Mouse (Mus musculus) forebrain, embryonic 13.5 days (tissue): Measurements from ENCODE around the gene Son. TPM values are rescaled to one million over a fixed set of nuclear protein-coding genes. Genes with fewer than 3 reads are reported as not detected.

ENCODE experiments used
- ATAC-seq: fragments of 200-750 bp; cut with Nextera tagmentation; 2 replicates; pipeline ENCODE4 v1.8.0; 2017
- H3K27ac ChIP-seq: fragments of 300-500 bp; sonication (generic); 2 replicates; pipeline ENCODE4 v1.5.1; 2015; ENCODE audit warnings: inconsistent platforms, mild to moderate bottlenecking, moderate library complexity
- H3K27me3 ChIP-seq: fragments of 300-500 bp; sonication (generic); 2 replicates; pipeline ENCODE4 v1.6.1; 2015; ENCODE audit warnings: mild to moderate bottlenecking, inconsistent platforms
- H3K36me3 ChIP-seq: fragments of 300-500 bp; sonication (generic); 2 replicates; pipeline ENCODE4 v1.6.1; 2015; ENCODE audit warnings: mild to moderate bottlenecking, inconsistent platforms; ENCODE audit not compliant: poor library complexity, severe bottlenecking
- H3K4me1 ChIP-seq: fragments of 300-500 bp; sonication (generic); 2 replicates; pipeline ENCODE4 v1.6.1; 2015; ENCODE audit warnings: inconsistent platforms
- H3K4me2 ChIP-seq: fragments of 300-500 bp; sonication (generic); 2 replicates; pipeline ENCODE4 v1.6.1; 2015; ENCODE audit warnings: inconsistent platforms, mild to moderate bottlenecking, moderate library complexity
- H3K4me3 ChIP-seq: fragments of 300-500 bp; sonication (generic); 2 replicates; pipeline ENCODE4 v1.5.1; 2015; ENCODE audit warnings: mild to moderate bottlenecking, inconsistent platforms
- H3K9ac ChIP-seq: fragments of 300-500 bp; sonication (generic); 2 replicates; pipeline ENCODE4 v1.6.1; 2015; ENCODE audit warnings: mild to moderate bottlenecking, inconsistent platforms
- H3K9me3 ChIP-seq: fragments of 300-500 bp; sonication (generic); replicated peaks from 2 replicates; pipeline ENCODE4 v1.6.1; 2016; ENCODE audit warnings: inconsistent platforms
- WGBS: fragments of 180-500 bp; shearing (Covaris S2); methylation state at CpG from one replicate; pipeline ENCODE4 v1.1.7; 2015; 5-methylcytosine and 5-hydroxymethylcytosine counted together
- polyA plus RNA-seq: library from polyadenylated mRNA; unstranded; fragments of >200 nt; fragmentation: Nextera tagmentation; extraction: Ambion mirVana; gene quantifications from 2 replicates; pipeline ENCODE4 v1.2.1, GENCODE M21; 2015

Son gene
- polyA plus RNA-seq, 1 experiment from 2014 or later: 154 TPM

DNA sequence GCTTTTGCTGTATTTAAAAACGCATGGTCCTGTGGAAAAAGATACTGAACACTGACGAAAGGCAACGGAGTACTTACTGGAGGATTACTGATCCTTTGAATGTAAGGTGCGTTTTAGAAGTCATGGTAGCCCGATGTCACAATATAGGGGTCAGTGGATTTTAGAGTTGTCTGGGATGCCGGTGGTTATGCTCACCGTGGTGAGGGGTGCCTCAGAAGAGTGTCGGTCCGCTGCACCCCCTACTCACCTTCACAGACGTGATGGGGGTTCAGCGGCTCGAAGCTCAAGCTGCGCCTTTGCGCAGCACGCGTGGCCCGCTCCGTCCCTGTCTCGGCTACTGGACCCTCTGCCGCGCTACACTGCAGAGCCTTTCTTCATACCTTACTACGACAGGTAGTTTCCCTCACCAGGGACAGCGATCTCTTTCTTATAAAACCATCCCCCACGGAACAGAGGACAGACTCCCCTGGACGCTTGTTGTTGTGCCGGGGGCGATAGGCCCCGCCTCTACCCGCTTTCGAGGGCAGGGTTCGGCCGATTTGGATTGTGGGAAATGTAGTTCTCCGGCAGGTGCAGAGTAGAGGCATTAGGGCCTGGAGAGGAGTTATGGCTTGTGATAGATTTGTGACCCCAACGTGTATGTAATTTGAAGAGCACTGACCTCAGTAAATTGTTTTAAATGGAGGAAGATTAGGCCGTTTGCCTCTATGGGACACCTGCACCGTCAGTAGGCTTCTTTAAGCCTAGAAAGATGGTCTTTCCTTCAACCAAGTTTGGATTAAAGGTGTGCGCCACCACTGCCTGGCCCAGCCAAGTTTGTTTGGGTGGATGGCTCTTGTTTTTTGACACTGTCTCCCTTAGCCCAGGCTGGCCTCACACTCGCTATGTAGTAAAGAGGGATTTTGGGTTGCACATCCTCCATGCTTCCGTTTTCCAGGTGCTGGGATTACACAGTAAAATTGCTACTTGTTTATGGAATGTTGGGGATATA lies 28.5 kb upstream of the Son start, which contains the start of gene Dnajc28:
Gene Dnajc28 (minus strand): TSS at position 516 of the 991 bp plus-strand sequence.
- WGBS: 10% methylated on average over 39 of the region's 39 CpGs
- Histone ChIP-seq H3K4me2 (peak within 1 kb of the TSS; percentile 70), H3K36me3 (peaks cover 41% of the 10 kb centered on the region), H3K27ac (no peak within 1 kb of the TSS), H3K9me3 (no peaks in the 10 kb centered on the region), H3K4me3 (peak within 1 kb of the TSS; percentile 65), H3K27me3 (no peaks in the 10 kb centered on the region), H3K4me1 (peaks cover 8% of the 10 kb centered on the region; the same call in 1 of the 2 replicates), H3K9ac (peak within 1 kb of the TSS; percentile 78)
- peak; percentile 97 for ATAC-seq

DNA sequence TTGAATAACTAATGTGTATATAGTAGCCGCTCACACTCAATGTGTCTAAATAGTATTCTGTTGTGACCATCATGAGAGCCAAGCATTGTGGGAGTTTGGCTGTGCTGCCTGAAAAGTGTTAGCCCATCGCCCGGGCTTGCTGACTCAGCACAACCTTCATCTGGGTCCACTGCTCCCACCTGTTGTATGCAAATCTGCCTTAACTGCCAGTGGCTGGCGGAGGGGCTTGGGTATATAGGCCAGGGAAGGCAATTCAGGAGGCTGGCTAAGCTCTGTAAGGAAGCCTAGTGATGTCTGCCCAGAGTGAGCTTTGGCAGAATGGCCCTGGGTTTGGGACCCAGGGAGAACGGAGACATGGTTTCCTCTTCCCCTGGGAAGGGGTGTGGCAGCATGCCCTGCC lies 27.1 kb upstream of the Son start:
- Histone ChIP-seq H3K4me3 (no peak overlapping the region), H3K36me3 (peaks cover 54% of the 10 kb centered on the region), H3K4me1 (peaks cover 8% of the 10 kb centered on the region; the same call in 1 of the 2 replicates), H3K9me3 (no peaks in the 10 kb centered on the region), H3K27me3 (no peaks in the 10 kb centered on the region), H3K27ac (no peak overlapping the region), H3K4me2 (no peak overlapping the region), H3K9ac (no peak overlapping the region)
- ATAC-seq: no peak
- 94% methylated on average over 5 of the region's 5 CpGs for WGBS

DNA sequence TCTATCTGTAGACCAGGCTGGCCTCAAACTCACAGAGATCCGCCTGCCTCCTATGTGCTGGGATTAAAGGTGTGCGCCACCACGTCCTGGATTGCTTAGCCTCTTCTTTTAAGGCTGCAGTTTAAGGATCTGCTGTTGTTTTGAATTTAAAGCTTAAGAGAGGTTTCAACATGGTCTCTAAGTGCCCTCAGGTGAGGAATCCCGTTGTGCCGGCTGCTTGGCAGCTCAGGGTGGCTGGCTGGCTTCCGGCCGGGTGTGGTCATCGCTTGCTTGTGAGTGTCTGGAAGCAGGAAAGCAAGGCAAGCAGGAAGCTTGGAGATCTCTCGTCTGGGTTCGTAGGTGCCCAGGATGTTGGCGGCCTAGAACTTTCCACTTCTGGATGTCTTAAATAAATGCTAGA lies 26.3 kb upstream of the Son start:
- Histone ChIP-seq H3K4me2 (no peak overlapping the region), H3K4me3 (no peak overlapping the region), H3K9me3 (no peaks in the 10 kb centered on the region), H3K27ac (no peak overlapping the region), H3K9ac (no peak overlapping the region), H3K27me3 (no peaks in the 10 kb centered on the region), H3K36me3 (peaks cover 62% of the 10 kb centered on the region), H3K4me1 (peaks cover 8% of the 10 kb centered on the region; the same call in 1 of the 2 replicates)
- ATAC-seq: no peak
- WGBS: 93% methylated on average over 11 of the region's 11 CpGs

DNA sequence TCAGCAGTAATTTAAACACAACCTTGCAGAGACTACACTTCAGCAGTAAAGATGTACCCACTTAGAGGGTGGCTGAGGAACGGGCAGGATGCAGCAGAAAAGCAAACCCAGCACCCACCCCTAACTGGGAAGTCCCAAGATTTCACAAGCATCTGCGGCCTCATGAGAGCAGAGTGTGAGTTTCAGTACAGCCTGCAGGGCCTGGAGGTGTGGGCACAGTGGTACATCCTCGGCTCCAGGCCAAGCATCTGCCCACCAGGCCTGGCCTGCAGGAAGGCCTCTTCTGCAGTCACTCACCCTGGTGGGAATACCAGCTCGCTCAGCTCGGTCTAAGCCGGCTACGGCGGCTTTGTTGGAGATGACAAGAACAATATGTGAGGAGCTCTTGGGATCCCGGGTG lies 24.2 kb upstream of the Son start:
- Histone ChIP-seq H3K4me2 (no peak overlapping the region), H3K9me3 (no peaks in the 10 kb centered on the region), H3K36me3 (peaks cover 82% of the 10 kb centered on the region), H3K27me3 (no peaks in the 10 kb centered on the region), H3K4me1 (peaks cover 3% of the 10 kb centered on the region; the same call in 1 of the 2 replicates), H3K27ac (no peak overlapping the region), H3K9ac (no peak overlapping the region), H3K4me3 (no peak overlapping the region)
- 88% methylated on average over 9 of the region's 9 CpGs for WGBS
- no peak for ATAC-seq

DNA sequence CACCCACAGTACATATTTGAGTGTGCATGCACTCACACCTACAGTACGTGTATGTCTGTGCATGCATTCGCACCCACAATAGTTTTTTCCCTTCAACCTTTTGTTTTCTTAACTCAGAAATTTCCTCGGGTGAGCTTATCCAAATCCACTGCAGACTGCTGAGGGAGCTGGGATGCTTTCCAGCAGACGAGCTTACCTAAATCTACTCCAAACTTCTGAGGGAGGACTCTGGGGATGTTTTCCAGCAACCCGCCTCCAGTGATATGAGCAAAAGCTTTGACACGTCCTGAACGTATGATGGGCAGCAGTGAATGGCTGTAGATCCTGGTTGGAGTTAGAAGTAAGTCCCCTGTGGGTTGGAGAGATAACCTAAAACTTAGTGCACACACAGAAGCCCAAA lies 19.5 kb upstream of the Son start:
- ATAC-seq: no peak
- no peaks in the 10 kb centered on the region for H3K9me3 ChIP-seq

GRCm38 (mm10) chr16:91628673-91629072 lies 18.6 kb upstream of the Son start:
- H3K4me1 ChIP-seq: no peaks in the 10 kb centered on the region
- peaks cover 95% of the 10 kb centered on the region for H3K36me3 ChIP-seq
- no peak for ATAC-seq
- no peaks in the 10 kb centered on the region for H3K9me3 ChIP-seq
- H3K4me2 ChIP-seq: no peak overlapping the region
- WGBS: 94% methylated on average over 3 of the region's 3 CpGs
- H3K27me3 ChIP-seq: no peaks in the 10 kb centered on the region
- no peak overlapping the region for H3K4me3 ChIP-seq
- H3K27ac ChIP-seq: no peak overlapping the region
- no peak overlapping the region for H3K9ac ChIP-seq

More for the DNA sequence above, 19.5 kb upstream of the Son start:
- Histone ChIP-seq H3K27me3 (no peaks in the 10 kb centered on the region), H3K9ac (no peak overlapping the region), H3K4me1 (no peaks in the 10 kb centered on the region), H3K27ac (no peak overlapping the region), H3K4me3 (no peak overlapping the region), H3K4me2 (no peak overlapping the region), H3K36me3 (peaks cover 97% of the 10 kb centered on the region)
- WGBS: 90% methylated on average over 7 of the region's 7 CpGs

- H3K36me3 ChIP-seq: peaks cover 96% of the 10 kb centered on the region
- no peak overlapping the region for H3K27ac ChIP-seq
- no peaks in the 10 kb centered on the region for H3K27me3 ChIP-seq
- WGBS: 92% methylated on average over 4 of the region's 4 CpGs
- no peaks in the 10 kb centered on the region for H3K4me1 ChIP-seq
- ATAC-seq: no peak
- no peaks in the 10 kb centered on the region for H3K9me3 ChIP-seq
- H3K9ac ChIP-seq: no peak overlapping the region
- H3K4me3 ChIP-seq: no peak overlapping the region
- H3K4me2 ChIP-seq: no peak overlapping the region
These were observed 17.6 kb upstream of the Son start for GRCm38 (mm10) chr16:91629749-91630148.

- H3K9ac ChIP-seq: no peak overlapping the region
- H3K27me3 ChIP-seq: no peaks in the 10 kb centered on the region
- H3K27ac ChIP-seq: no peak overlapping the region
- H3K9me3 ChIP-seq: no peaks in the 10 kb centered on the region
- peaks cover 95% of the 10 kb centered on the region for H3K36me3 ChIP-seq
- no peak overlapping the region for H3K4me2 ChIP-seq
- WGBS: 71% methylated on average over 1 of the region's 1 CpGs
- no peaks in the 10 kb centered on the region for H3K4me1 ChIP-seq
- ATAC-seq: no peak
- H3K4me3 ChIP-seq: no peak overlapping the region
These were observed 16.7 kb upstream of the Son start for GRCm38 (mm10) chr16:91630584-91630983.

GRCm38 (mm10) chr16:91632439-91632838 lies 14.9 kb upstream of the Son start:
- Histone ChIP-seq H3K27me3 (no peaks in the 10 kb centered on the region), H3K36me3 (peaks cover 96% of the 10 kb centered on the region), H3K9ac (no peak overlapping the region), H3K9me3 (no peaks in the 10 kb centered on the region), H3K27ac (no peak overlapping the region), H3K4me1 (no peaks in the 10 kb centered on the region), H3K4me3 (no peak overlapping the region), H3K4me2 (no peak overlapping the region)
- ATAC-seq: no peak
- 94% methylated on average over 5 of the region's 5 CpGs for WGBS

DNA sequence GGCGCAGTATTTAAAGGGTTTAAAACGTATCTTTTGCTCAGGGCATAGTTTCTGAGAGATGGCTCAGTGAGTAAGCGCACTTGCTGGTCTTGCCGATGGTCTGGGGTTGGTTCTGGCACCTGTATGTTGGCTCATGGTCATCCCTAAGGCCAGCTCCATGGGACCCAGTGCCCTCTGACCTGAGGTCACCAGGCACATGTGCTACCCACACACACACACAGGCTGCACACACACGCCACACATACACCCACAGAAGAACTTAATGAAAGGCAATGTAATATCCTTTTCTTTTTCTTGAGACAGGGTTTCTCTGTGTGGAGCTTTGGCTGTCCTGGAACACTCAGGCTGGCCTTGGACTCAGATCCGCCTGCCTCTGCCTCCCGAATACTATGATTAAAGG lies 14.4 kb upstream of the Son start:
- Histone ChIP-seq H3K36me3 (peaks cover 96% of the 10 kb centered on the region), H3K27me3 (no peaks in the 10 kb centered on the region), H3K27ac (no peak overlapping the region), H3K9ac (no peak overlapping the region), H3K4me1 (no peaks in the 10 kb centered on the region), H3K4me2 (no peak overlapping the region), H3K4me3 (no peak overlapping the region), H3K9me3 (no peaks in the 10 kb centered on the region)
- ATAC-seq: no peak
- 94% methylated on average over 7 of the region's 7 CpGs for WGBS

- Histone ChIP-seq H3K4me1 (no peaks in the 10 kb centered on the region), H3K36me3 (peaks cover 96% of the 10 kb centered on the region), H3K27ac (no peak overlapping the region), H3K4me2 (no peak overlapping the region), H3K27me3 (no peaks in the 10 kb centered on the region), H3K9me3 (no peaks in the 10 kb centered on the region), H3K4me3 (no peak overlapping the region), H3K9ac (no peak overlapping the region)
- WGBS: 93% methylated on average over 12 of the region's 12 CpGs
- no peak for ATAC-seq
These were observed 13.7 kb upstream of the Son start for GRCm38 (mm10) chr16:91633641-91634040.

GRCm38 (mm10) chr16:91639161-91639560 lies 8.1 kb upstream of the Son start:
- peaks cover 90% of the 10 kb centered on the region for H3K36me3 ChIP-seq
- 97% methylated on average over 5 of the region's 5 CpGs for WGBS

More at GRCm38 (mm10) chr16:91639161-91639560, 8.1 kb upstream of the Son start:
- ATAC-seq: no peak
- no peaks in the 10 kb centered on the region for H3K4me1 ChIP-seq
- no peaks in the 10 kb centered on the region for H3K9me3 ChIP-seq
- no peak overlapping the region for H3K4me2 ChIP-seq
- H3K27ac ChIP-seq: no peak overlapping the region
- no peak overlapping the region for H3K9ac ChIP-seq
- H3K27me3 ChIP-seq: no peaks in the 10 kb centered on the region
- H3K4me3 ChIP-seq: no peak overlapping the region
